Mouse (Mus musculus) heart, postnatal 25 days (tissue): ENCODE data around the gene Igfbp2. TPM values are rescaled to one million over a fixed set of nuclear protein-coding genes. Genes with fewer than 3 reads are reported as not detected.

ENCODE experiments used
- DNase-seq: peaks from one replicate; pipeline ENCODE4 v3.0.0; 2022; ENCODE audit warnings: low spot score
- intact Hi-C: fragments of 180-260 bp; cut with DNase I; formaldehyde crosslinking; loops from one replicate; pipeline ENCODE4 v1.15.1; 2025
- total RNA-seq, 2 experiments: library from RNA; stranded (reverse); gene quantifications; 2 replicates each; pipeline ENCODE4 v1.2.3; 2021

The Igfbp2 gene
- total RNA-seq, 2 experiments from 2014 or later, result not detected

- intact Hi-C loops, result no loop called here
- DNase-seq, result no peak
Measured at GRCm38 (mm10) chr1:72887910-72888309, 63.6 kb downstream of the Igfbp2 start.

- no peak for DNase-seq
- intact Hi-C loops, result no loop called here
Measured at GRCm38 (mm10) chr1:72895821-72896220, 71.5 kb downstream of the Igfbp2 start.

Other genes starting within 250 kb of the Igfbp2 start
- 10 to 100 TPM; 24.7 to 28.3 TPM for gene Smarcal1, start 241.3 kb upstream of the Igfbp2 start, total RNA-seq
- gene Ankar, start 123.9 kb upstream of the Igfbp2 start, total RNA-seq, result not detected
- gene Rpl37a, start 113.2 kb upstream of the Igfbp2 start, total RNA-seq, result 100 to 1,000 TPM; 571 to 619 TPM
- gene Igfbp5, start 50.4 kb downstream of the Igfbp2 start, total RNA-seq, result 100 to 1,000 TPM; 112 to 149 TPM
- not detected for gene Tnp1, start 191.4 kb downstream of the Igfbp2 start, total RNA-seq